Mouse (Mus musculus): ENCODE measurements around the gene Yes1.

GRCm38 (mm10) chr5:32564697-32565096 lies 46.3 kb upstream of the Yes1 start:
- TF ChIP-seq CTCF (IDR thresholded peaks at IDR 0.05; ENCODE audit: low read depth, low read length): no peak
- no peak for TF ChIP-seq POLR2A (IDR thresholded peaks at IDR 0.05; ENCODE audit: borderline replicate concordance, low read depth, low read length)
